In genomic region chr6:128842945-128843478, GRCm38 (mm10) we compare ENCODE assay signal across 8 mouse cellular contexts. TPM values are rescaled to one million over a fixed set of nuclear protein-coding genes. Genes with fewer than 3 reads are reported as not detected.
DNase-seq lines count a peak whose midpoint lies in the region; ATAC-seq and TF ChIP-seq lines count a peak whose summit lies in the region.

No protein-coding gene starts in this region.

- no peaks in the 10 kb centered on the region for H3K36me3 ChIP-seq in embryonic facial prominence, embryonic 14.5 days (ENCODE audit: control insufficient read depth, insufficient read depth, low read length)
- no peaks in the 10 kb centered on the region for H3K36me3 ChIP-seq in limb, embryonic 13.5 days
- no peaks in the 10 kb centered on the region for H3K36me3 ChIP-seq in midbrain, embryonic 15.5 days (replicated peaks)

- peak; percentile 82 for ATAC-seq in embryonic facial prominence, embryonic 14.5 days (ENCODE audit: low read depth)
- ATAC-seq in limb, embryonic 13.5 days (ENCODE audit: low FRiP score, low read depth), result peak; percentile 77
- peak; percentile 83 for ATAC-seq in midbrain, embryonic 15.5 days (replicated peaks)

- WGBS in bone marrow, adult 2 months, result under 1% methylated on average over 44 of the region's 44 CpGs
- WGBS in embryonic facial prominence, embryonic 14.5 days, result under 1% methylated on average over 37 of the region's 44 CpGs
- WGBS in limb, embryonic 13.5 days, result under 1% methylated on average over 44 of the region's 44 CpGs
- WGBS in midbrain, embryonic 15.5 days, result 0% methylated on average over 44 of the region's 44 CpGs

- peak overlapping the region; percentile 62 for H3K4me2 ChIP-seq in embryonic facial prominence, embryonic 14.5 days (ENCODE audit: low read depth, low read length)
- H3K4me2 ChIP-seq in limb, embryonic 13.5 days (replicated peaks), result peak overlapping the region; percentile 79
- H3K4me2 ChIP-seq in midbrain, embryonic 15.5 days, result peak overlapping the region; percentile 70

- H3K9ac ChIP-seq in embryonic facial prominence, embryonic 14.5 days (ENCODE audit: low read depth, low read length), result peak overlapping the region; percentile 83
- H3K9ac ChIP-seq in limb, embryonic 13.5 days, result peak overlapping the region; percentile 79
- H3K9ac ChIP-seq in midbrain, embryonic 15.5 days, result peak overlapping the region; percentile 75

- peak; percentile 72 for TF ChIP-seq POLR2A in bone marrow, adult 2 months (IDR thresholded peaks at IDR 0.05; ENCODE audit: borderline replicate concordance, control insufficient read depth, low read depth, low read length)

- H3K27me3 ChIP-seq in embryonic facial prominence, embryonic 14.5 days (replicated peaks; ENCODE audit: control insufficient read depth, insufficient read depth, low read length), result no peaks in the 10 kb centered on the region
- no peaks in the 10 kb centered on the region for H3K27me3 ChIP-seq in limb, embryonic 13.5 days
- H3K27me3 ChIP-seq in midbrain, embryonic 15.5 days (replicated peaks), result no peaks in the 10 kb centered on the region

- H3K4me3 ChIP-seq in bone marrow, adult 2 months (replicated peaks; ENCODE audit: control insufficient read depth, low read depth, low read length), result peak overlapping the region; percentile 81
- H3K4me3 ChIP-seq in embryonic facial prominence, embryonic 14.5 days (ENCODE audit: low read depth, low read length), result peak overlapping the region; percentile 78
- H3K4me3 ChIP-seq in limb, embryonic 13.5 days, result peak overlapping the region; percentile 79
- H3K4me3 ChIP-seq in midbrain, embryonic 15.5 days, result peak overlapping the region; percentile 80

- H3K9me3 ChIP-seq in embryonic facial prominence, embryonic 14.5 days (ENCODE audit: control insufficient read depth, low read length), result no peaks in the 10 kb centered on the region
- H3K9me3 ChIP-seq in limb, embryonic 13.5 days, result no peaks in the 10 kb centered on the region
- no peaks in the 10 kb centered on the region for H3K9me3 ChIP-seq in midbrain, embryonic 15.5 days

- peak; percentile 98 for DNase-seq in A20 (ENCODE audit: low read depth, low spot score)
- DNase-seq in embryonic facial prominence, embryonic 14.5 days (ENCODE audit: low spot score), result peak; percentile 97
- DNase-seq in heart, adult 8-10 months (ENCODE audit: low spot score), result peak; percentile 95
- peak; percentile 93 to 94 for DNase-seq in kidney, adult 8-10 months
- DNase-seq in spleen, adult 18-20 months, result peak; percentile 80 to 83

- no peak for TF ChIP-seq CTCF in bone marrow, adult 2 months (IDR thresholded peaks at IDR 0.05; ENCODE audit: control insufficient read depth, insufficient read depth, low read length)

- H3K4me1 ChIP-seq in bone marrow, adult 2 months (ENCODE audit: control insufficient read depth, insufficient read depth, low read length), result no peaks in the 10 kb centered on the region; the same call in 1 of the 2 replicates
- H3K4me1 ChIP-seq in embryonic facial prominence, embryonic 14.5 days (ENCODE audit: control insufficient read depth, insufficient read depth, low read length), result peaks cover 6% of the 10 kb centered on the region; the same call in 1 of the 2 replicates
- H3K4me1 ChIP-seq in limb, embryonic 13.5 days, result peaks cover 20% of the 10 kb centered on the region
- H3K4me1 ChIP-seq in midbrain, embryonic 15.5 days, result peaks cover 29% of the 10 kb centered on the region

- peak overlapping the region; percentile 94 for H3K27ac ChIP-seq in bone marrow, adult 2 months (ENCODE audit: control insufficient read depth, insufficient read depth, low read depth, low read length, poor library complexity)
- peak overlapping the region; percentile 97 for H3K27ac ChIP-seq in embryonic facial prominence, embryonic 14.5 days (replicated peaks; ENCODE audit: low read depth, low read length)
- H3K27ac ChIP-seq in limb, embryonic 13.5 days, result peak overlapping the region; percentile 96
- peak overlapping the region; percentile 89 for H3K27ac ChIP-seq in midbrain, embryonic 15.5 days

RNA-seq across cellular contexts. Expression of gene Klrb1b, which starts 16.9 kb away (rescaled TPM):
- polyA plus RNA-seq in bone marrow, adult 2 months (2011; ENCODE audit: insufficient read depth, insufficient read length, low replicate concordance, missing spikeins), result 0.68 TPM in 1 of 2 replicates, not detected in the other
- polyA plus RNA-seq in embryonic facial prominence, embryonic 14.5 days (2014; fragmentation: Nextera tagmentation; extraction: Ambion mirVana), result 0.39 TPM in 1 of 2 replicates, not detected in the other
- not detected for total RNA-seq in heart, adult 8-10 months (2022)
- polyA plus RNA-seq in limb, embryonic 13.5 days (2015; fragmentation: Nextera tagmentation; extraction: Ambion mirVana), result not detected in 2 replicates
- not detected in 2 replicates for polyA plus RNA-seq in midbrain, embryonic 15.5 days (2015; fragmentation: Nextera tagmentation; extraction: Ambion mirVana)

RNA-seq across cellular contexts. Expression of gene Gm44511, which starts 16.9 kb away (rescaled TPM):
- polyA plus RNA-seq in bone marrow, adult 2 months (2011; ENCODE audit: insufficient read depth, insufficient read length, low replicate concordance, missing spikeins), result 2.3 TPM in 1 of 2 replicates, not detected in the other
- 0.42 TPM in 1 of 2 replicates, not detected in the other for polyA plus RNA-seq in embryonic facial prominence, embryonic 14.5 days (2014; fragmentation: Nextera tagmentation; extraction: Ambion mirVana)
- total RNA-seq in heart, adult 8-10 months (2022), result not detected
- polyA plus RNA-seq in limb, embryonic 13.5 days (2015; fragmentation: Nextera tagmentation; extraction: Ambion mirVana), result not detected in 2 replicates
- polyA plus RNA-seq in midbrain, embryonic 15.5 days (2015; fragmentation: Nextera tagmentation; extraction: Ambion mirVana), result not detected in 2 replicates

RNA-seq across cellular contexts. Expression of gene Clec2i, which starts 44.4 kb away (rescaled TPM):
- polyA plus RNA-seq in bone marrow, adult 2 months (2011; ENCODE audit: insufficient read depth, insufficient read length, low replicate concordance, missing spikeins), result 2.7 and 4.9 TPM in 2 replicates
- not detected in 2 replicates for polyA plus RNA-seq in embryonic facial prominence, embryonic 14.5 days (2014; fragmentation: Nextera tagmentation; extraction: Ambion mirVana)
- total RNA-seq in heart, adult 8-10 months (2022), result under 1 TPM in 1 of 4 experiments, not detected in 3; 0.27 TPM
- 0.13 and 0.15 TPM in 2 replicates for polyA plus RNA-seq in limb, embryonic 13.5 days (2015; fragmentation: Nextera tagmentation; extraction: Ambion mirVana)
- polyA plus RNA-seq in midbrain, embryonic 15.5 days (2015; fragmentation: Nextera tagmentation; extraction: Ambion mirVana), result 0.06 TPM in 1 of 2 replicates, not detected in the other

RNA-seq across cellular contexts. Expression of gene BC035044, which starts 47.9 kb away (rescaled TPM):
- polyA plus RNA-seq in bone marrow, adult 2 months (2011; ENCODE audit: insufficient read depth, insufficient read length, low replicate concordance, missing spikeins), result 6.2 and 16.8 TPM in 2 replicates
- 0.56 and 1.1 TPM in 2 replicates for polyA plus RNA-seq in embryonic facial prominence, embryonic 14.5 days (2014; fragmentation: Nextera tagmentation; extraction: Ambion mirVana)
- under 1 TPM; 0.22 to 0.38 (median 0.25) TPM for total RNA-seq in heart, adult 8-10 months (2022)
- 0.75 and 0.89 TPM in 2 replicates for polyA plus RNA-seq in limb, embryonic 13.5 days (2015; fragmentation: Nextera tagmentation; extraction: Ambion mirVana)
- 0.51 and 0.62 TPM in 2 replicates for polyA plus RNA-seq in midbrain, embryonic 15.5 days (2015; fragmentation: Nextera tagmentation; extraction: Ambion mirVana)

RNA-seq across cellular contexts. Expression of gene Klrb1c, which starts 54.0 kb away (rescaled TPM):
- polyA plus RNA-seq in bone marrow, adult 2 months (2011; ENCODE audit: insufficient read depth, insufficient read length, low replicate concordance, missing spikeins), result 0.77 and 6.6 TPM in 2 replicates
- polyA plus RNA-seq in embryonic facial prominence, embryonic 14.5 days (2014; fragmentation: Nextera tagmentation; extraction: Ambion mirVana), result 0.14 TPM in 1 of 2 replicates, not detected in the other
- total RNA-seq in heart, adult 8-10 months (2022), result under 1 TPM in 3 of 4 experiments, not detected in 1; 0.14 to 0.32 (median 0.31) TPM
- 0.15 TPM in 1 of 2 replicates, not detected in the other for polyA plus RNA-seq in limb, embryonic 13.5 days (2015; fragmentation: Nextera tagmentation; extraction: Ambion mirVana)
- polyA plus RNA-seq in midbrain, embryonic 15.5 days (2015; fragmentation: Nextera tagmentation; extraction: Ambion mirVana), result 0.12 and 0.13 TPM in 2 replicates

Comparison
In these comparisons a context has a peak if more than half of its experiments do, and no peak if none do; other contexts are left out.
1. Peak in every context shown above with its lines: DNase-seq, ATAC-seq, H3K4me3 ChIP-seq and H3K27ac ChIP-seq.